Mouse (Mus musculus): ENCODE measurements around the gene Pmpca.

DNA sequence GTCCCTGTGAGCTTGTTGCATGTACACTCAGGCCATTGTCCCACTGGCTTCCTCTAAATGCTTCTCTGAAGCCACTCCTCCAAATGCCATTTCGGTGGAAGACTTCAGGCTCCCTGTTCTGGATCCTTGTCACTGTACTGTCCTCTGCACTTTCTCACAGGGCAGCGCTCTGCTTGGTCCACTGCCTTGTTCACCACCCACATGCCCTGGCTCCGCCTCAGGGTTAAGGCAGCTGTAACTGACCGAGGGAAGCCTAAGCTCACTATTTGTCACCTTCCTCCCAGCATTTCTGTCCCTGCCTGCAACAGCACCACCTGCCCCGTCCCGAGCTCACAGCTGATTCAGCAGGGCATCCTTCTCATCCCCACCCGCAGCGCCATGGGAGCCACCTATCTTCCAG lies 14.2 kb downstream of the Pmpca start:
- TF ChIP-seq CTCF (IDR thresholded peaks at IDR 0.05; ENCODE audit: low read depth): no peak
- no peak for TF ChIP-seq EP300 (IDR thresholded peaks at IDR 0.05; ENCODE audit: low read depth)
